Mouse (Mus musculus): ENCODE results near the gene Arl8b.
"Not testable (repeated sequence)": the region's sequence is repeated elsewhere in the genome, so short reads cannot be mapped to it uniquely, and the experiment has no call there.

Gene Arl8b

GRCm38 (mm10) chr6:108837081-108837480 lies 54.2 kb downstream of the Arl8b start:
- no peak for DNase-seq

GRCm38 (mm10) chr6:108837958-108838357 lies 55.1 kb downstream of the Arl8b start:
- DNase-seq, result no peak

- peak in 1 of 2 experiments; percentile 64 for DNase-seq
Observed at GRCm38 (mm10) chr6:108839432-108839831, 56.5 kb downstream of the Arl8b start.

- DNase-seq, result no peak
Observed at GRCm38 (mm10) chr6:108840861-108841640, 58.2 kb downstream of the Arl8b start.

- DNase-seq, result no peak
Observed at GRCm38 (mm10) chr6:108843664-108844063, 60.8 kb downstream of the Arl8b start.

- no peak for DNase-seq
Observed at GRCm38 (mm10) chr6:108844093-108844492, 61.2 kb downstream of the Arl8b start.

- DNase-seq, result no peak
Observed at GRCm38 (mm10) chr6:108844771-108845170, 61.9 kb downstream of the Arl8b start.

- no peak for DNase-seq
Observed at GRCm38 (mm10) chr6:108852088-108852670, 69.3 kb downstream of the Arl8b start.

GRCm38 (mm10) chr6:108852986-108853385 lies 70.1 kb downstream of the Arl8b start:
- no peak for DNase-seq

GRCm38 (mm10) chr6:108858583-108858982 lies 75.7 kb downstream of the Arl8b start:
- no peak for DNase-seq

GRCm38 (mm10) chr6:108861226-108861625 lies 78.3 kb downstream of the Arl8b start:
- no peak for DNase-seq

GRCm38 (mm10) chr6:108862548-108862947 lies 79.6 kb downstream of the Arl8b start:
- DNase-seq, result no peak

GRCm38 (mm10) chr6:108866317-108866716 lies 83.4 kb downstream of the Arl8b start:
- DNase-seq, result no peak

GRCm38 (mm10) chr6:108869031-108869430 lies 86.1 kb downstream of the Arl8b start:
- not testable (repeated sequence) for DNase-seq

- DNase-seq, result no peak
Observed at GRCm38 (mm10) chr6:108870421-108870820, 87.5 kb downstream of the Arl8b start.

- no peak for DNase-seq
Observed at GRCm38 (mm10) chr6:108871251-108871650, 88.4 kb downstream of the Arl8b start.
